Mouse (Mus musculus) midbrain, embryonic 13.5 days (tissue): Measurements from ENCODE around the gene Gatb. TPM values are rescaled to one million over a fixed set of nuclear protein-coding genes. Genes with fewer than 3 reads are reported as not detected.

Experiments used
- ATAC-seq: fragments of 200-750 bp; cut with Nextera tagmentation; 2 replicates; pipeline ENCODE4 v1.8.0; 2017; ENCODE audit warnings: mild to moderate bottlenecking, moderate TSS enrichment, moderate library complexity
- H3K27ac ChIP-seq: fragments of 300-500 bp; sonication (generic); 2 replicates; pipeline ENCODE4 v1.5.1; 2015; ENCODE audit warnings: inconsistent platforms, mild to moderate bottlenecking, moderate library complexity
- H3K27me3 ChIP-seq: fragments of 300-500 bp; sonication (generic); 2 replicates; pipeline ENCODE4 v1.6.1; 2015; ENCODE audit warnings: mild to moderate bottlenecking, inconsistent platforms
- H3K36me3 ChIP-seq: fragments of 300-500 bp; sonication (generic); 2 replicates; pipeline ENCODE4 v1.6.1; 2015; ENCODE audit warnings: mild to moderate bottlenecking, inconsistent platforms
- H3K4me1 ChIP-seq: fragments of 300-500 bp; sonication (generic); replicated peaks from 2 replicates; pipeline ENCODE4 v1.6.1; 2015; ENCODE audit warnings: inconsistent platforms
- H3K4me2 ChIP-seq: fragments of 300-500 bp; sonication (generic); replicated peaks from 2 replicates; pipeline ENCODE4 v1.6.1; 2015; ENCODE audit warnings: moderate library complexity, mild to moderate bottlenecking, inconsistent platforms
- H3K4me3 ChIP-seq: fragments of 300-500 bp; sonication (generic); replicated peaks from 2 replicates; pipeline ENCODE4 v1.5.1; 2015; ENCODE audit warnings: mild to moderate bottlenecking, inconsistent platforms
- H3K9ac ChIP-seq: fragments of 300-500 bp; sonication (generic); replicated peaks from 2 replicates; pipeline ENCODE4 v1.6.1; 2015; ENCODE audit warnings: mild to moderate bottlenecking, inconsistent platforms
- H3K9me3 ChIP-seq: fragments of 300-500 bp; sonication (generic); 2 replicates; pipeline ENCODE4 v1.6.1; 2016; ENCODE audit warnings: mild to moderate bottlenecking, inconsistent platforms
- WGBS: fragments of 180-500 bp; shearing (Covaris S2); methylation state at CpG from one replicate; pipeline ENCODE4 v1.1.7; 2015; 5-methylcytosine and 5-hydroxymethylcytosine counted together
- polyA plus RNA-seq: library from polyadenylated mRNA; unstranded; fragments of >200 nt; fragmentation: Nextera tagmentation; extraction: Ambion mirVana; gene quantifications from 2 replicates; pipeline ENCODE4 v1.2.1, GENCODE M21; 2015

Gene Gatb
- polyA plus RNA-seq, result 22.6 and 25.0 TPM in 2 replicates

DNA sequence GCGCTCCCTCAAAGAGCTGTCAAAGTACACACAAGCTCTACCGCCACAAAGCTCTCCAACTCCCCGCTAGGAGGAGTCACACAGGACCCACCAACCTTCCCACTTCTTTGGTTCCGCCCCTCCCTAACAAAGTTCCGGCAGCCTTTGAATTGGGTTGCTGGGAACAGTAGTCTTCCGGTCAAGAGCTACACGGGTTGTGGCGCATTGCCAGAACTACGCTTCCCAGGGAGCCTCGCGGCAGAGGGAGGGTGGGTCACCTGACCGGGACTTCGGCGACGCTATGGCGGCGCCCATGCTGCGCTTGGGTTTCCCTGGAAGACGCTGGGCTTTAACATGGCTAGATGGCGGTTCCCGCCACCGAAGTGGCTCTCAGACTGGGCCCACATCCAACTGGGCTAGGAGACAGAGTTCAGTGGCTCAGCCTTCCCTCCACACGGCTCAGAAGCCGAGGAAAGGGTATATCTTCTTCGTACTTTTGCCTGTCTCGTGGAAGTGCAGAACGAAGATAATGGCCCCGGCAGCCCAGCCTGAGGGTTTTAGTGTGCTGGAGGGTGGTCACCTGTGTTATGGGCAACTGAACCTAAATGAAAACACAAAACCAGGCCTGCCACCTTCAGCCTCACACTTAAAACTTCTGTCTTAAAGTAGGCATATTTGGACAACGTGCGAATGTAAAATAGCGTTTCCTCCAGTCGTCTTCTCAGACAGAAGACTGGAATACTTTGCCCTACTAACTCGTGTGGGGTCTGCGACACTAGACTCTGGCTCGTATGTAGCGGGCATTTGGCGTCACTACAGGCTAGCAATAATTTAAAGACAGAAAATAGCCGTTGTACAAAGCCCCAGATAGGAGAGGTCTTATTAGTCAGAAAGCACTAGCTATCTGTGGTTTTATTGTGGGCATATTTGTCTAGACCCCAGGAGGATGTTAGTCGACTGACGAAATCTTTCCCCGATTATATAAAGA is at the start of gene Gatb:
TSS of gene Gatb (plus strand) at position 256 of the 967 bp plus-strand sequence.
- H3K9ac ChIP-seq, result peak within 1 kb of the TSS; percentile 79
- 3% methylated on average over 41 of the region's 41 CpGs for whole genome bisulfite sequencing
- peak within 1 kb of the TSS; percentile 78 for H3K4me3 ChIP-seq
- peak within 1 kb of the TSS; percentile 76 for H3K4me2 ChIP-seq
- H3K27ac ChIP-seq, result peak within 1 kb of the TSS; percentile 78
- peaks cover 4% of the 10 kb centered on the region; the same call in 1 of the 2 replicates for H3K4me1 ChIP-seq
- H3K27me3 ChIP-seq, result no peaks in the 10 kb centered on the region
- H3K9me3 ChIP-seq, result no peaks in the 10 kb centered on the region
- no peaks in the 10 kb centered on the region for H3K36me3 ChIP-seq
- peak; percentile 99 for ATAC-seq

DNA sequence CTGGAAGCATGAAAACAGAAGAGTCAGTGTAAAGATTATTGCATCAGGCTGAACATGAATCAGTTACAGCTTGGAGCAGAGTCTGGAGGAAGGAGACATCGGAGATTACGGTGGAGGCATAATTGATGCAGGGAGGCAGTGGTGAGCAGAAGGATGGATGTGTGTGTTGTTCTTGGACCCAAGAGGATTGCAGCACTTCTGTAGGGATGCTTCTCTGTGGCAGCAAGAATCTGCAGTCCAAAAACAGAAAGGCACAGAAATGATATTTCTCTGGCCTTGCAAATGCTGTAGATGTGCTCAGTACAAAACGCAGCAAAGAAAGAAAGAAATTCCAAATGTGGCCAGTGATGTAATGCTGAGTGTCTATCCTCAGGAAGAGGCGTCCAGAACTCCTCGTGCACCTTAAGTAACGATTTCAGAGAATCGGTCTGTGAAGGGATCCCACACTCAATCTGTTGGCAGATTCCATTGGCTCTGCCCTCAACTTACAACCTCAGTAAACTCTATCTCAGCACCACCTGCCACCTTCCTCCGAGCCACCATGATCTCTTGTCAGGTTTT is 43.2 kb upstream of the Gatb start:
- no peak overlapping the region for H3K27ac ChIP-seq
- H3K4me3 ChIP-seq, result no peak overlapping the region
- no peaks in the 10 kb centered on the region for H3K36me3 ChIP-seq
- peaks cover 9% of the 10 kb centered on the region; the same call in 1 of the 2 replicates for H3K4me1 ChIP-seq
- no peak for ATAC-seq
- H3K4me2 ChIP-seq, result no peak overlapping the region
- no peak overlapping the region for H3K9ac ChIP-seq
- 90% methylated on average over 8 of the region's 8 CpGs for WGBS
- H3K27me3 ChIP-seq, result no peaks in the 10 kb centered on the region
- no peaks in the 10 kb centered on the region for H3K9me3 ChIP-seq

DNA sequence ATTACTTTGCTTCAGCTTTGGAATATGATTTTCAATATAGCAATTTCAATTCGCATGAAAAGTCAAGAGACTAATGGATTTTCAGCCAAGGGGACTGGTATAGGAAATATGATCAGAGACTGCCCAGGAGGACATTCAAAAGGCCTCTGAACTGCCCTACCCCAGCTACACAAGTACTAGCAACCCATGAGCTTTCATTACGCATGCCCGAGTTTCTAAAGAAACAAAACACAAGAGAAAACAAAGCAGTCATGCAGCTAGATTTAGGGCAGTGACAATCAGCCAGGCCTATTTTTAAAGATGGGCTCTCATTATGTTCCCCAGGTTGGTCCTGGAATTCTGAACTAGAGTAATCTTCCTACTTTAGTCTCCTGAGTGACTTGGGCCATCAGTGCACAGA is 41.5 kb upstream of the Gatb start:
- ATAC-seq, result no peak
- WGBS, result 54% methylated on average over 3 of the region's 3 CpGs

DNA sequence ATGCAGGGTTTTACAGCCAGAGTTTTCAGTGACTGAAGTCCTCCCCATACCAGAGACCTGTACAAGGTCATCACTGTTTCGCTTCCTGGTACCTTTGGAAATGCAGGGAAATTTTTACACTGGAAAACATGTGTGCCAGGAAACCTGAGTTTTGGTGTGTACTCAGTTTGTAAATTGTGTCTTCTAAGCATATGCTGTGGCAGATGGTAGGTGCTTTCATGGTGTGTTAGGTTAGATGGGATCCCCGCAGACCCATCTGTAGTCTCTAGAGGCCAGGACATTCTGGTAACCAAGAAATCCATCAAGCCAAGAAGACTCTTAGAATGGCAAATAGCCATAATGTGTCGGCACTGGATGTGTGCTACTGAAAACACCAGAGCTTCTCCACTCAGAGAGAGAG is 38.9 kb upstream of the Gatb start:
- no peaks in the 10 kb centered on the region for H3K27me3 ChIP-seq
- no peak overlapping the region for H3K9ac ChIP-seq
- H3K4me3 ChIP-seq, result no peak overlapping the region
- no peak for ATAC-seq
- 85% methylated on average over 3 of the region's 3 CpGs for WGBS
- H3K36me3 ChIP-seq, result no peaks in the 10 kb centered on the region
- no peak overlapping the region for H3K4me2 ChIP-seq
- H3K4me1 ChIP-seq, result peaks cover 13% of the 10 kb centered on the region; the same call in 1 of the 2 replicates
- no peak overlapping the region for H3K27ac ChIP-seq
- no peaks in the 10 kb centered on the region for H3K9me3 ChIP-seq

More for the DNA sequence above, 41.5 kb upstream of the Gatb start:
- H3K9ac ChIP-seq, result no peak overlapping the region
- H3K36me3 ChIP-seq, result no peaks in the 10 kb centered on the region
- H3K4me2 ChIP-seq, result no peak overlapping the region
- H3K4me3 ChIP-seq, result no peak overlapping the region
- no peak overlapping the region for H3K27ac ChIP-seq
- H3K4me1 ChIP-seq, result peaks cover 13% of the 10 kb centered on the region; the same call in 1 of the 2 replicates
- H3K9me3 ChIP-seq, result no peaks in the 10 kb centered on the region
- H3K27me3 ChIP-seq, result no peaks in the 10 kb centered on the region

DNA sequence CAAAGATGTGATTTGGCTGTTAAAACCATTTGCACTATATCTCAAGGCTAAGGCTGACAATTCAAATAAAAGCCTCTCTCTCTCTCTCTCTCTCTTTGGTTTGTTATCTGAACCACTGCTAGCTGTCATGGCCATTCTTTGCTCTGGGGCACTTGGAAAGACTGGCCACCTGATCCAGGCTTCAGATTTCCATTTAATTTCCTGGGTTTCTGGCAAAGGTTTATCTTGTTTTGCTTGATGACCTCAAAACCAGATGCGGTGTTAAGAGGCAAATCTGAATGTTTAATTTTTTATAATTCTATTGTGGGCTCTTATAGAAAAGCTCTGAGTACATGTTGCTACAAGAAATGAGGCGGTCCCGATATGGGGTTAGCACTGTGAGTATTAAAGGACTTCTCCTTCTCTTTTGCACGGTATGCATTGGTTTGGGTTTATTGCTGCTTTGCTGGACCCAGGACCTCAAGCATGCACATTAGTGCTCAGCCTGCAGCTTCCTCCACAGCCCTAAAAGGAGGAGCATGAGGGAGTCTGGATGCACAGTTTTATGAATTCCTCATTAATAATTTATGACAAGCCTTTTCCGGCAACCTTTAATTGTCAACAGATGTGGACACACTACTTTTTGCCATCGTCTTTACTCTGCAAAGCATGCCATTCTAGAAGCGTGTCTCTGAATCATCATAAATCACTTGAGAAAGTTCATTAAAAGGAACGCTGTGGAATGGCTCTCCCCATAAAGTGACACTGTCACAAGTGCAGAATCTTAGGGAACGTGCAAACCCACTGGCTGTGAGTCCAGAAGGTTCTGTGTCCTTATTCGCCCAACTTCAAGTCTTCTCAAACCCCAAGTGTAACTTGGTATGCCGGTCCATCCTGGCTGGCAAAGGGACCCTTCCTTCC is 38.0 kb upstream of the Gatb start:
- H3K9ac ChIP-seq, result no peak overlapping the region
- no peak overlapping the region for H3K4me2 ChIP-seq
- no peaks in the 10 kb centered on the region for H3K9me3 ChIP-seq
- peaks cover 13% of the 10 kb centered on the region; the same call in 1 of the 2 replicates for H3K4me1 ChIP-seq
- ATAC-seq, result no peak
- no peaks in the 10 kb centered on the region for H3K36me3 ChIP-seq
- 81% methylated on average over 11 of the region's 11 CpGs for WGBS
- H3K4me3 ChIP-seq, result no peak overlapping the region
- H3K27me3 ChIP-seq, result no peaks in the 10 kb centered on the region
- H3K27ac ChIP-seq, result no peak overlapping the region

DNA sequence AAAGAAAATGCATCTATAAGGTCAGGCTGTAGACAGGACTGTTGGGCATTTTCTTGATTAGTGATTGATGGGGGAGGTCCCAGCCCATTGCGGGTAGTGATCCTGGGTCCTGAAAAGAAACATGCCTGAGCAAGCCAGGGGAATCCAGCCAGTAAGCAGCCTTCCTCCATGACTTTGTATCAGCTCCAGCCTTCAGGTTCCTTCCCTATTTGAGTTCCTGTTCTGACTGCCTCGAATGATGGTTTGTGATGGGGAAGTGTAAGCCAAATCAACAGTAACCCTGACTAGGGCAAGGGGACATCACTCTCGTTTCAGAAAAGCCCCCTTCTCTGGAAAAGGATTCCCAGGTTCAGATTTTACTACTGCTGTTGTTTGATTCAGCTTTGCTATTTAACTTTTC is 31.2 kb upstream of the Gatb start:
- ATAC-seq, result no peak
- Histone ChIP-seq H3K27me3 (no peaks in the 10 kb centered on the region), H3K27ac (no peak overlapping the region), H3K4me3 (no peak overlapping the region), H3K4me1 (no peaks in the 10 kb centered on the region), H3K36me3 (no peaks in the 10 kb centered on the region), H3K9me3 (no peaks in the 10 kb centered on the region), H3K9ac (no peak overlapping the region), H3K4me2 (no peak overlapping the region)
- 69% methylated on average over 3 of the region's 3 CpGs for WGBS

DNA sequence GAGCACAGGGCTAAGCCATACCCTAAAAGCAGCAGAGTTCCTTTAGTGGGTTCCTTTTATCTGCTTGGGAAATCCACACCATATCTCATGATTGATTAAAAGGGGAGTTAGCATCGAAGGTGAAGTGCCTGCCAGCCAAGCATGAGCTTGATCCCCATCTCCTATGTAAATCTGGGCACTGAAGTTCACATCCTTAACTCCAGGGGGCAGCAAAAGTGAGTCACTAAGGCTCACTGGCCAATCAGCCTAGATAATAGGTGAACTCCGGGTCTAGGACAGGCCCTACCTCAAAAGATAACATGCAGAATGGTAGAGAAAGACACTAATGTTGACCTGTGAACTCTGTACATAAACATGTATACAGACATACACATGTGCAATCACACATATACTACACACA is 30.3 kb upstream of the Gatb start:
- H3K27ac ChIP-seq, result no peak overlapping the region
- no peaks in the 10 kb centered on the region for H3K4me1 ChIP-seq
- 56% methylated on average over 2 of the region's 2 CpGs for WGBS
- H3K36me3 ChIP-seq, result no peaks in the 10 kb centered on the region
- no peak for ATAC-seq
- H3K4me2 ChIP-seq, result no peak overlapping the region
- H3K4me3 ChIP-seq, result no peak overlapping the region
- H3K9me3 ChIP-seq, result no peaks in the 10 kb centered on the region
- H3K9ac ChIP-seq, result no peak overlapping the region
- no peaks in the 10 kb centered on the region for H3K27me3 ChIP-seq

DNA sequence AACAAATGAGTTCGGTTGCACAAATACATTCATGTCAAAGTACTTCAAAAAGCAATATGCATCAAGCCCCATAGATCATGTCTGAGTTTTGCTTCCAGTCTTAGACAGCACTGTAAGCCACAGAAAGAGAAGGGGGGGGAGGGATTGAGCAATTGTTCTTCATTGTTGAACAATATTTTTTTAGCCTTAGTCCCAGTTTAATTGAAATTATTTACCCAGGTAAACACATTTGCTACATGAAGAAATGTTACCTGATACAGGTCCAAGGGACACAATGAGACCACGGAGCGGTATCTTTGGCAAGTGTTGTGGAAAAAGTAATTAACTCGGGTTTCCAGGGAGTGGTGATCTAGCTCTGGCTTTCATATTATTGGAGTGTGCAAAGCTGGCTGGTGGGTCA is 23.6 kb upstream of the Gatb start:
- no peak overlapping the region for H3K27ac ChIP-seq
- H3K4me3 ChIP-seq, result no peak overlapping the region

DNA sequence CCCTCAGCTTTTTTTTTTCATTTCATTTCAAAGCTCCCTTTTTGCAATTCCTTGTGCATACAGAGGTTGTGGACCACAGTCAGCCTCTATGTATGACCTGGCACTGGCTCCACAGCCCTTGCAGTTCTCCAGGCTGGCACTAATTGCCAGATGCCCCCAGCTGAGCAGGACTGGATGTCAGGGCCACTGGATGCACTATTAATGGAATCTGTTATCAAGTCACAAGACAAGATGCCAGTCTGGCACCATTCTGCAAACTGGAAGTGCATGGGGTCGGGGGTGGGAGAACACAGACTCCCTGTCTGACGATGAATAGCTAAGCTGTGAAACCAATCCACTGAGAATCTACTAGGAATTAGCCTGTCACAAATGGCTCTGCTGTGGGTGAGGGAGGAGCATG is 22.6 kb upstream of the Gatb start:
- H3K27ac ChIP-seq, result no peak overlapping the region
- ATAC-seq, result no peak

More for the DNA sequence above, 23.6 kb upstream of the Gatb start:
- Histone ChIP-seq H3K4me1 (no peaks in the 10 kb centered on the region; the same call in 1 of the 2 replicates), H3K9me3 (no peaks in the 10 kb centered on the region), H3K36me3 (no peaks in the 10 kb centered on the region), H3K9ac (no peak overlapping the region), H3K27me3 (no peaks in the 10 kb centered on the region), H3K4me2 (no peak overlapping the region)
- WGBS, result 83% methylated on average over 4 of the region's 4 CpGs
- no peak for ATAC-seq

DNA sequence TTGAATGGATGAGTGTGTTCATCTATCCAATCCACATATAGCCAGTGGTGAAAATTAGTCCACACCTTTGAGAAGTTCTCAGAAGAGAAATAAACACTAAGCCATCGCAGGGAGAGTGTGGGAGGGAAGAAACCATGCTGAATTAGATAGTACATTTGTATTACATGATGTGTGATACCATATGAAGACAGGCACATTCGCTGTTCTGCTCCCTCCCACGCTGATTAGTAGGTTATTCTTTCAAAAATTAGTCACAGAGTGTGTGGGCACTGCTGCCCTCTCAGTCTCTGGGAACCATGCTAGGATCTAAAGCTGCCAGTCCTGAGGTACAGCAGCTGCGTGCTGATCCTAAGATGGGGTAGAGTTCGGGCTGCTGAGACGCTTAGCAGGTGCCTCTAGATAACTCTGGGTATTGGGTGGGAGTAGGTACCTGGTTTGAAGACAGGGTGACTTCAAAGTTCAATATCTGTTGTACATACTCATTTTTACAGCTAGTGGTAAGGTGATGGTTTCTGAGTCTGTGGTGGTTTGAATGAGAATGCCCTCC is 20.1 kb upstream of the Gatb start:
- no peaks in the 10 kb centered on the region for H3K36me3 ChIP-seq
- no peak overlapping the region for H3K9ac ChIP-seq
- no peak overlapping the region for H3K4me2 ChIP-seq
- no peak overlapping the region for H3K4me3 ChIP-seq
- ATAC-seq, result no peak
- H3K4me1 ChIP-seq, result no peaks in the 10 kb centered on the region; the same call in 1 of the 2 replicates
- H3K27ac ChIP-seq, result no peak overlapping the region
- H3K27me3 ChIP-seq, result no peaks in the 10 kb centered on the region
- no peaks in the 10 kb centered on the region for H3K9me3 ChIP-seq
- 81% methylated on average over 6 of the region's 6 CpGs for WGBS

More for the DNA sequence above, 22.6 kb upstream of the Gatb start:
- no peak overlapping the region for H3K4me3 ChIP-seq
- H3K36me3 ChIP-seq, result no peaks in the 10 kb centered on the region
- WGBS, result 65% methylated on average over 2 of the region's 2 CpGs
- no peaks in the 10 kb centered on the region for H3K27me3 ChIP-seq
- H3K9ac ChIP-seq, result no peak overlapping the region
- no peaks in the 10 kb centered on the region; the same call in 1 of the 2 replicates for H3K4me1 ChIP-seq
- no peak overlapping the region for H3K4me2 ChIP-seq
- no peaks in the 10 kb centered on the region for H3K9me3 ChIP-seq

DNA sequence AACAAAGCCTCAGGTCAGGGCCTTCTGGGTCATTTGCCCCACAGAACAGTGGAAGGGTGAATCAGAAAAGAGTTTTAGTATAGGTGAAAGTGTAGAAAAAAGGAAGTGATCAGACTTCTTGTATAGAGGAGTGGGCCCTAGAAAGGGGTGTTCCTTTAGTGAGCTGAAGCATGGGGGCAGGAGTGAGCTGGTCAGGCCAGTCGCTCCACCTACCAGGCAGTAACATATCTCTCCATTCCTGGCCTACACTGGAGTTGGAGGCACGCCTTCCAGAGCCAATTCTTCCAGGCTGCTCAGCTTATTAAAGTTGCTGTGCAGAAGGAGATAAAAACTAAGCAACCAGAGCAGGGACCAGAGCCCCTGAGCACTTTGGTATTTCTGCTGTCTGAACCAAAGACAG is 9.3 kb upstream of the Gatb start:
- no peaks in the 10 kb centered on the region for H3K9me3 ChIP-seq
- H3K27ac ChIP-seq, result no peak overlapping the region
- 70% methylated on average over 2 of the region's 2 CpGs for WGBS
- H3K9ac ChIP-seq, result no peak overlapping the region
- no peaks in the 10 kb centered on the region for H3K4me1 ChIP-seq
- H3K4me3 ChIP-seq, result no peak overlapping the region
- no peak overlapping the region for H3K4me2 ChIP-seq
- no peaks in the 10 kb centered on the region for H3K36me3 ChIP-seq
- H3K27me3 ChIP-seq, result no peaks in the 10 kb centered on the region
- no peak for ATAC-seq
